Mouse (Mus musculus) layer of hippocampus, postnatal 10 days (tissue): ENCODE data around the gene Egfem1. TPM values are rescaled to one million over a fixed set of nuclear protein-coding genes. Genes with fewer than 3 reads are reported as not detected.

ENCODE experiments used
- DNase-seq, 2 experiments: peaks; one replicate each; pipeline ENCODE4 v3.0.0; 2021; ENCODE audit warnings: low spot score in 2 of 2
- total RNA-seq, 2 experiments: library from RNA; stranded (reverse); gene quantifications; 2 replicates each; pipeline ENCODE4 v1.2.3; 2021

The Egfem1 gene
- total RNA-seq, 2 experiments from 2014 or later = 20.5 to 28.3 TPM

DNA sequence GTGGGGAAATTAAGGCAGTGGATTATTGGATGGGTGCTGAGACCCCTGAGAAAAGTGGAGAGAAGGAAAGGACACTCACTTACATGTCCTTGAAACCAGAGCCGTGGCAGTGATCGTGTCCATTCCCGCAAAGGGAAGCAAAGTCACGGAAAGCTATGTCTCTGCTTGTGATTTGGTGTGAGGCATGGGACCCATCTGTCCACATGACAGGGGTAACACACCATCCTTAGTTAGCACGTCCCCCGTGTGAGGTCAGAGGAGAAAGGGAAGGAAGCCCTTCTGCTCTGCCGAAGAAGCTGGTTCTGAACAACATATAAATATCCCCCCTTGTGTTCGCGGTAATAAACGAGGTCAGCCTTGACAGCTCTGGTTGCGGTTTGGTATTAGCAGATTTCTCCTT is 52.7 kb downstream of the Egfem1 start:
- DNase-seq = no peak

DNA sequence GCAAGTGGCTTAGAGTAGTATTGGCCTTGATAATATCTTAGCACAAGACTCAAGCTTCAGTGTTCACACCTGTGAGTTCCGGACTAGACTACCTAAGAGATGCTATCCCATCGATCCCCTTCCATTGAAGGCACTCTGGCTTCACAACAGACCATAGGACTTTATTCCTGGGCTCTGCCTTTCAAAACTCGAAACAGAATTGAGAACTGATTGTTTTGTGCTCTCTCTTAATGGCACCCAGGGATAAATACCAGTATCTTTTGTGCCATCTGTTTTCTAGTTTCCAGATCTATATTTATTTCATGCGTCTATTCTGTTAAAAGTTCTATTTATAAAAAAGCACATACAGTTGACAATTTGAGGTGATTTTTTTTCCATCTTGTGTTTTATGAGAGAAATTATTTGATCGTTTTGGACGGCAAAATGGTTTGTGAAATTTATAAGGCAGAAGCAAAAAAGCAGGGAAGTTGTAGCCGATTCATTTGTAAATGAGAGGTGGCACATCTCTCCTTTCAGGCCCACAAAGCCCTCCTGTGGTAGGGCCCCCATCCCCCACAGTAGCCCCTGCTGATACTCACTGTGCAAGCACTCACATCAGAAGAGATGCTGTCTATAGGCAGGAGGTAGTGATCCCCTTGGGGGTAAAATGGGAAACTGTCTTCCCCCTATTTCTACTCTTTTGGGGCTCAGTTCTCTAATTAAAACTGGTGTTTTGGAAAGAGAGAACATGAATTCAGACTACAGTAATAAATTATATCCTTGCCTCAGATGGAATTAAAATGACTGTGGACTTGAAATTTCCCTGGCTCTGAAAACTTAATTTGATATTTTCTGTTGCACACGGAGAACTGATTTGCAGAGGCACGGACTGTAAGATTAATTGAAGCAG is 53.6 kb downstream of the Egfem1 start:
- DNase-seq = peak in 1 of 2 experiments; percentile 29

DNA sequence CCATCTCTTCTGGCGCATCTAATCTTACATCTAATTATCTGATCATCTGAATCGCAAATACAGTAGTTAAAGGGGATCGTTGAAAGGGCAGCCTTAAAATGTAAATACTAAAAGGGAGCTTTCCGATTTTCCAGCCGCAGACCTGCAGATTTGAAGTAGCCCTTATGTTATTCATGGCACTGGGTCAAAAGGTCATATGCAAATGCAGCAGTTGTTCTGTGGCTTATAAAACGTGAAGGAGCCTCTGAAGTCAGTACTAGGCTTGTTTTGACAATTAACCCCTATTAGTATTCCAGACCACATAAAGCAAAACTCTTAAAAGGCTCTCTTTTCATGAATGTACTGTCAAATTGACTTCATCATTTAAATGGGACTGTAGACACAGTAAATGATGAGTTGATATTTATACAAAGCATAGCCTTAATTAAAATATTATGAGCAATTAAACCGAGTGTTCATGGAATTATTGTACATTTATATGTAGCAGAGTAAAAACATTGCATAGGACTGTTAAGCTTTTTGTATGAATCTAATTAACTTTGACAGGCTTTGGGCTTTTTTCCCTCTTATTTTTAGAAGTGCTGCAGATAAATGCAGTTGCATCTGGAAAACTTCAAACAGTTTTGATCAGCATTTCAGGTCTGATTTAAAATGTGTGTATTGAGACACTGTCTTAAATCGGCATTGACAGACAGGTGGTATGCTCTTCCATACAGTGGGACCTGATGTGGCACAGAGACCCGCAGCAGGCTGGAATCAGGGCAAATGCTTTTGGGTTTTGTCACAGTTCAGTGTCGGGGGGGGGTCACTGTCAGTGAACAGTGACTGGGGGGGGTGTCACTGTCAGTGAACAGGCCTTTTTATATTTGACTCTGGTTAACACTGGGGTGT is 54.5 kb downstream of the Egfem1 start:
- no peak for DNase-seq

DNA sequence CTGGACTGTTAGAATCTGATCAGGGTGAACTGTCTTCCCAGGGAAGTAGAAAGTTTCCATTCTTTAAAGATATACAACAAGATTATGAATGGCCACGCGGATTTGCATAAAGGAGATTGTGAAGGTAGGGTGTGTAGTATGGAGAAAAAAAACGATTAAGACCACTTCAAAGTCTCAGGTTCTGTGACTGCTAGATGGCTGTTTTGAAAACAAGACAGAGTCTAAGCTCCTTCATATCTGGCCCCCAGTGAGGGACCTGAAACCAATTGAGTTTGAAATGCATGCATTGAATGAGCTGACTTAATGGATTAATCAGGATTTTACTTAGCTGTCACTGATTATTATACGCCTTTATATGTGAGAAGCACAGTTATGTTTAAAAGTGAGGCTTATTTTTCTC is 86.6 kb downstream of the Egfem1 start:
- DNase-seq = no peak

DNA sequence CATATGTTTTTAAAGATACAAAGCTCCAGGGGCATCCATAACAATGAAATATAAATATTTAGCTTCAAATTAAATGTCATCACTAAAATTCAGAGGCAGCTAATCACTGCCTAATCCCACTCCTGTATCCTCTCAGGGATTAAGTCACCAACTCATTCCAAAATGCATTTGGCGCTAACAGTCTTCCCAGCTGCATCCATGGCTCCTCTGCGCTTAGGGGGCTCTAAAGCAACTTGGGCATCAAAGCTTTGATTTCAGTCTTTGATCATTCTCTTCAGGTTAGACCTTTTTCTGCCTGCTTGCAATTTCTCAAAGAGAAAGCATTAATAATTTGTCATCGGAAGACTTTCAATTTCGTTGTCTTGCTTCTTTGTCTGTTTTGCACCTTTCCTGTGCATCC is 87.2 kb downstream of the Egfem1 start:
- DNase-seq = no peak

DNA sequence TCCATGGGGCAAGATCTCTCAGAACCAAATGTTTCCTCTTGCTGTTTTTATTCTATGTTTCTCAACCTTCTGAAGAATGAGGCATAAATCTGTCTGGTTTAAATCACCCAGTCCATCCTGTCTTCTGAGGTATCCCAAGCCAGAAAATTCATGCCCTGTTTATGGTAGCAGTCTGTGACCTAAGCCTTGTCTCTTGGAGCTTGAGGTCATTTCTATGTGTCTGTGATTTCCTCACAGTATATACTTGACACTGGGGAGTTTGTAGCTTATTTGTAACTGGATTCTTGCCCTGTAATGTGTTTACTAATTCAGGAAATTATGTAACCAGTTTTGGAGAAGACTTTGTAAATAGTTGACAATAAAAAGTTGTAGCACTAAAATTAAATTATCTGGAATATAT is 95.2 kb downstream of the Egfem1 start:
- DNase-seq = no peak

DNA sequence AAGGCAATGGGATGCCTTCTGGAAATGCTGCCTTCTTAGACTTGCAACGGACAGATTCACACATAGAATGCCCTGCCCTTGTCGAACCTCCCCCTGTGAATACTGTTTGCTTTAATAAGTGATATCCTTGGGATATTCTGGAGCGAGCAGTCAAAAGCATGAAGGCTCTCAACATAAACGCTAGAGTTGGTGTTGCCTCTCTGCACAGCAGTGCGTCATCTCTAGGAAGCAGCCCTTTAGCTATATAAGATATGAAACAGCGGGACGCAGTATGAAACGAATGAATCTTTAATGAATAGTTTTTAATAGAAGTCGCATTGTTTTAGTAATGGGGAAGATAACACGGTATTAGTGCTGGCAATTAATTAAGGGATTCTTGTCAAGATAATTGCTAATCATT is 101.2 kb downstream of the Egfem1 start:
- no peak for DNase-seq

DNA sequence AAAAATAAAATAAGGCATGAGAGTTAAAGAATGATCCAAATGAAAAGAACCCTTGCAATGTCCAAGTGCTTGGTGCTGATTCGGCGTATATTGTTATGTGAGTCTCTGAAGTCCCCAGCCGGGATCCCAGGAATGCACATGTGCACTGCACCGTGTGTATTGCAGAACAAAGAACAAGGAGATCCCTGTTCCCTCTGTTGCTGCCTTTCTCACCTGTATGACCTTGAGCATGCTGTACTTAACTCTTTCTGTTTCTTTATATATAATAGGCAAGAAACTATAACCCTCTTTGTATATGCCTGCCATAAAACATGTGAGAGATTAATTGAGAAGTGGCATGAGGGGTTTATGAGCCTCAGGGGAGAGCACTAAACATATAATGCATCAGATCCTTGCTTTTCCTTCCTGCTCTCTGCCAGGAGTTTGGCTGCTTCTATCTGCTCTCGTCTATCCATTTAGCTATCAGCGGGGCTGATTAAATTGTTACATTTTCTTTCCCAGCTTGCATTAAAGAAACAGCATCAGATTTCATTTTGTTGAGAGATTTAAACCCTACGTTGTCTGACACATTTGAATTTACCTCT is 101.9 kb downstream of the Egfem1 start:
- no peak for DNase-seq

DNA sequence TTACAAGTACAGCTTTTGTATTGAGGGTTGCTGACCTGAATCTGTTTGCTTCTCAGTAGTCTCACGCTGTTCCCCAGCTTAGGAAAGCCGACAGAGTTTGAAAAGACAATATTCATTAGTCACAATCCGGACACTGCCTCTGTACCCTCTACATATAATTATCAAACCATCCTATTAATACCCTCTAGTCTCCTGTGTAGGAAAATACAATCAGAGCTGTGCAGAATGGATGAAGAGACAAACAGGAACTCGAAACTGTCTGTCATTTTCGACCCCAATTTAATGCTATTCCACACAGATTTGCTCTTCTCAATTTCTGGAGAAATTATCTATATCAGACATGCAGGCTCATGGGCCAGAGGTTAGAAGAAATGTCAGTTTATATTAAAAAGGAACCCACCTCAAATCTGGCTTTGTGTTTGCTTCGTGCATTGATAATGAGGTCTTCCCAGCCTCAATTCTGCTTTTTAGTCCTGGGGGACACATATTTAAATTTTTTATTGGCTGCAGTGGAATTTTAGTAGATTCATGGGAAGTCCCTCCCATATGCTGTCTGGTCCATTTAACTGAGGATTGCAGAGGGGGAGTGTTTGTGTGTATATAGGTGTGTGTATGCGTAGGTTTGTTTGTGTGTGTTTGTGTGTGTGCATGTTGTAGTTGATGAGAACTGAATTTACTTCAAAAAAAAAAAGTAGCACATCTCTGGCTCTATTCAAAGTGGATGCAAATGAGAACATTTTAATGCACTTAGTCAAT is 102.8 kb downstream of the Egfem1 start:
- DNase-seq = no peak

DNA sequence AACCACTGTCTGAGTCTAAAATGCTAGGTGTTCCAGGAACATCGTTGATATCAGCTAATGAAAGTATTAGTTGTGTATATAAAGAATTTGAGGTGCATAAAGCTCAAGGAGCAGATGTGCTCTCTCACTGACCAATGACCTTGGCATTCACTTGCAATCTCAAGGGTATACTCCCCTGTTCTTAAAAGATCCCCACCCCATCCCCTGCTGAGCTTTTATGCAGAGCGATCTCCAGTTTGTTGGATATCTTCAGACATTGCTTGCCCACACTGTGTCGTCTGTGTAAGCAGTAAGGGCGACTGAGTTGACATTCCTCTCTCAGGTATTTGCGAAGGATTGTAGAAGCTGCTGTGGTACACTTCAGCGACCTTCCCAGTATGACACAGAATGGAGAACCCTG is 108.4 kb downstream of the Egfem1 start:
- DNase-seq = no peak

DNA sequence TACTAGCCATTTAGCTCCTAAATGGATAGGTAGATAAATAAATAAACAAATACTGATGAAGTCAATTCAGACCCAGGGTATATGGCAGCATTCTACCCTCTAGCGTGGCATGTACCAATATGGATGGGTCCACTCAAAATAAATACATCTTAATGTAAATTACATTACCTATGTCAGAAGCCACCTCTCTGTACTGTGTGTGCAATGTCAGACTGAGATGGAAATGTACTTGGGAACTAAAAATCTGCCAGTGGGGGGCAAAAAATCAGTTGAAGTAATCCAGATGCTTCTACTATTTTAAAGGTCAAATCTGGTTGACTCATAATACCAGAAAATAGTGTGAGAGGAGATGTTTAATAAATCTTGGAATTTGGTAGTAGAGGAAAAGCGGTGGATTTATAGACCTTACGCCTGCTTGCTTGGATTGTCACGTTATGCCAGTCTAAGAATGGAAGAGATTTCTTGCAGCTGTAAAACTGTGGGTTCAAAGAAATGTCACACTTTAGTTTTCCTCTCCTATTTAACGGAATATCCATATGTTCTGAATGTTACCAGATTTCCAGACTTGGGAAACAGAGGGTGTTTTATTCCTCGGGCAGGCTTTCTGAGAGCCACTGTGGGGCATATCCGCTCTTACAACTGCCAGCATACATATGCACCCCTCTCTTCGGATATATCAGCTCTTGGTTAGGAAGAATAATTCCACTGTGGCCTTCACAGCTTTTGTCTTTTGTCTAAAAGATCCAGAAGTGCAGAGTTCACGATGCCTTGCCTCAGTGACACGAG is 116.1 kb downstream of the Egfem1 start:
- no peak for DNase-seq

DNA sequence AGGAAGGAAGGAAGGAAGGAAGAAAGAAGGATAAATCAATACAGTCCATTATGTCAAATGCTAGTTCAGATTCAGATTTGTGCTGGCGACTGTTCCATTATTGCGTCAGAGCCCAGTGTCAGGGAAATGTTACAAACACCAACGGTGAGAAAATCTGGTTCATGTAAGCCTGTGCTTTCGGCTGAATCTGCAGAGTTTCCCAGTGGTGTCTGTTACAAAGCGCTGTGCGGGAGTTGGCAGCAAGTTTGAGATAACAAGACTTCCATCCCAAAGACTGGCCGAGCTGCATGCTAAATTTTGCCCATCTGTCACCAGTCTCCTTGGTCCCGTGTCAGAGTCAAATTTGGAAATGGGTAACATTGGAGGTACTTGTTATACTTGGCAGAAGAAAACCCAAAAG is 118.8 kb downstream of the Egfem1 start:
- DNase-seq = peak in 1 of 2 experiments; percentile 25

DNA sequence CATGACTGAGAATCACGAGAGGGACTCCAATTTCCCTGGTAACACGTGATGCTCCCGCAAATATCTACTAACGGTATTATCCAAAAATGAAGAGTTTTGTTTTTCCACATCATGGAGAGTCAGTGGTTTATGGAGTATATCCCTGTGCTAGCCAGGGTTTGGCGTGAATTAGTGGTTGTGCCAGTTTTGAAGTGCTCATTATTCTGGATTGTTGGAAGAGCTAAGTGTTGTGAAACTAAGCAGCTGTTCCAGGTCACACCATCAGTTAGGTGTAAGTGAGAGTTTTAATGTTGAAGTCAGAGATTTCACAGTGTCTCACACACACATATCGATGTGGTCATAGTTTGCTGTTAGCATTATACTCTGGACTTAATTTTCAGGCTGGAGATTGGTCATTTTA is 120.7 kb downstream of the Egfem1 start:
- no peak for DNase-seq

DNA sequence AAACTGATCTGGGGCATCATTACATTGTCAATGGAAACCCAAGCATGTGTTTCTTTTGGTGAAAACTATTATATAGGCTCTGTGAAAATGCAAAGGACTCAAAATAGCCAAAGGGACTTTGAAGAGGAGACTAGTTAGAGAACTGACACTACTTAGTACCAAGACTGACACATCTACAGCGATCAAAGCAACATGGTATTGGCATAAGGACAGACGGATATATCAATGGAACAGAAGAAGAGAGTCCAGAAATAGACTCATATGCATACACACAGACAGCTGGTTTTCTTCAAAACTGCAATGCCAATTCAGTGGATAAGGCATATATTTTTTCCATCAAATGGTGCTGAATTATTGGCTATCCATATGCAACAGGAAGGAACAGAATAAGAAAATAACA is 140.6 kb downstream of the Egfem1 start:
- no peak for DNase-seq

DNA sequence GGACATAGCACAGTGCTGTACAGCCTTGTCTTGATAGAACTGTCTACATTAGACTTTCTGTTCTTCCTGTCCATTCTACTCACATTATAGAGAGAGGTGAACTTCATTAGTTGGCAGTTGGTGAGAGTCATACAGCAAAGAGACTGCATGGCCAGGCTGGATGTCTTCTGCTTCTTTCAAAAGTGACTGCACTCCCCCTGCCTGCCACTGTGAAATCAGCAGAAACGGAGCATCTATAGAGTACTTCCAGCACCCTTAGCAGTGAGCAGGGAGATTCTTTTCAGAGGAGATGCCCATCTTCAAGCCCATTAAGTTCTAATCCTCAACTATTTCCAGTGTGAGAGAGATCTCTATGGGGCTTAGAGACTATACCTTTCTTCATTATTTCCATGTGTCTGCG is 147.9 kb downstream of the Egfem1 start:
- no peak for DNase-seq

DNA sequence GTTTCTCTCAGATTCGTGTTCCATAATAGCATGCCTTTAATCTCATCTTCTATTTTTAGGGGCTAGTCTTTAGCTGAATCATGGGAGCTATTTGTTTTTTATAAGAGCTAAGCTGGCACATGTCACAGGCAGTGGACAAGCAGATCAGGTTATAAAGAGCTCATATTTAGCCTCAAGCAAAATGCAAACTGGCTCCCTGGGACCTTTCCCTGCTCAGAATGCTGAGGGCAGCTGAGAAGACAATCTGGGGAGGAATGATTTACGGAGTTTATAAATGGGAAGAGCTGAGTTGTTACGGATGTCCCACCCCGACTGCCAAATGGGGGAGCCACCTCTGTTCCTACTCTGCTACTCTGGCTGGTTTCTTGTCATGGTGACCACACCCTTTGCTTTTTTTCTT is 153.7 kb downstream of the Egfem1 start:
- DNase-seq = no peak

DNA sequence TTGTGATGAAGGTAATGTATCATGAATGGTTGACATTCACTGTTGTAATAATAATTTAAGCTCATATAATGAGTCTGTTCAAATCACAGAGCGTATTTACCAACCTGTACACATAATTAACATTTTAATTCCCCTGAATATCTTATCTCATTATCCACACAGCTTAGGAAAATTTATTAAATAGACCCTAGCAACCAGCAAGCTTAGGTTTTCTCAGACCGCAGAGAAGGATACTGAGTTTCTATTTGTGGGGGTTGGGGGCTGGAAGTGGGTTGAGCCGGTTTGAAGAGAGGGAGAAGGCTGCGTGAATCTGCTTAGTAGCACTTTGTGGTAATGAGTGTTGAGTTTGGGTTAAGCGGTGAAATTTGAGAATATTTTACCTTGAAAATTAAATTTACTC is 154.7 kb downstream of the Egfem1 start:
- DNase-seq = no peak

DNA sequence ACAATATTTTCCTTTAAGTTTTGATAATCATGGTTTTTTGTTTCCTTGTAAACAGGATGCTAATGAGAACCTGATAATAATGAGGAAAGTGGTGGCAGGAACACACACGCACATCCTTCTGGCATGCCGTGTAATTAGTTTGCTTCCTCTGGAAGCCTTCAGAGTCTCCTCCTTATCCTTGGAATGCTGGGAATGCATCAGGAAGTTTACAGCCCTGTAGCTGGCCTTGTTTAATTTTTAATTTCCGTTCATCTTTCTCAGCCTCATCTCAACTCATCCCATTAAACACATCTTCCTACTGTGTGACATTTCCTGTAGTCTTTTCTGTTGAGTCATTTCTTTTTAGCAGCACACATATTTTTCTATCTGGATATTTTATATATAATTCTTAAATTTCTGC is 161.8 kb downstream of the Egfem1 start:
- no peak for DNase-seq

DNA sequence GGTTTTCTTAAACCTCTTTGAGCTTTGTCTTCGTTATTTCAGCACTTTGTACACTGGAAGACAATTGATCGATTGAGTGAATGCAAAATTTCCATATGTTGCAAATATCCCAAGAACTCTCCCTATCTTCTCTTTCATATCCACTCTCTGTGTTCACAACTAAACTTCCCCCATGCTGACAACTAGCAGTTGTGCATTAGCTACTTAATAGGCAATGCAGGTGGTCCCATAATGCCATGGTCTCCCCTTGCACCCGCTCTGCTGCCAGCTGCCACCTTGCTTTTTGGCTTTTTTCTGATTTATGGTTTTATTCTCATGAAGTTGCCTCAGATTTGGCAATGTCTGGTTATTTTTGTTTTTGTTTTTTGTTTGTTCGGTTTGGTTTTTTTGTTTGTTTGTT is 209.8 kb downstream of the Egfem1 start:
- DNase-seq = no peak

DNA sequence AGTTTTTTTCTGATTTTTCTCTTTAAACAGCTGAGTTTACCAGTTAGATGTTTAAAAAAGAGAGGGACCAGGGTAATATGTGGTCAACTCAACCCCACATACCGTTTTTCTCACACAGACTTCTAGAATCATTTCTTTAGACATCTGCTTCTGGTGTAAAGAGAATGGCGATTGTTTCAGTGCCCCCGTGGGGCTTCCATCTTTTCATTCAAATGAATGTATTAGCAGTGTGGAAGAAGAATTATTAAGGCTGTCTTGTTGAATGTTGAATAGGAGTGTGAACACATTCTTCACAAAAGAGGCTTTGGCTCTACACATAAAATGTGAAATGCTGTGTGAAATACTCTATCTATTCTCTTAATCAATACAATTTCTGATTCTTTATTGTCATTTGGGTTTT is 210.4 kb downstream of the Egfem1 start:
- DNase-seq = no peak
